Mouse (Mus musculus) hematopoietic stem cell, adult 5-6 weeks (primary cell): ENCODE results near the gene Megf11. TPM values are rescaled to one million over a fixed set of nuclear protein-coding genes. Genes with fewer than 3 reads are reported as not detected.
"Not testable (repeated sequence)": the region's sequence is repeated elsewhere in the genome, so short reads cannot be mapped to it uniquely, and the experiment has no call there.

Source experiments
- ATAC-seq, 2 experiments: fragments of 125-278 bp in 1 of 2; replicated peaks in 1 of 2; 2 replicates each; pipeline ENCODE4 v1.8.0; 2016 to 2017; ENCODE audit warnings: inconsistent platforms in 2 of 2, mild to moderate bottlenecking in 2 of 2, moderate number of reproducible peaks in 2 of 2, low read depth in 1 of 2, moderate TSS enrichment in 1 of 2; ENCODE audit not compliant: low FRiP score in 2 of 2, poor library complexity in 2 of 2, severe bottlenecking in 2 of 2, insufficient read depth in 1 of 2, low TSS enrichment in 1 of 2
- total RNA-seq: library from RNA; stranded (forward); fragments of 172-1452, 232-1000 nt; gene quantifications from 2 replicates; pipeline ENCODE4 v1.2.3, GENCODE M21; 2017

Megf11 gene
- total RNA-seq, 1 experiment from 2014 or later = not detected

GRCm38 (mm10) chr9:64704073-64704840 is 318.8 kb downstream of the Megf11 start:
- no peak for ATAC-seq

- ATAC-seq = not testable (repeated sequence)
Observed at GRCm38 (mm10) chr9:64710291-64710690, 324.9 kb downstream of the Megf11 start.

GRCm38 (mm10) chr9:64719526-64720163 is 334.2 kb downstream of the Megf11 start:
- no peak for ATAC-seq

- no peak for ATAC-seq
Observed at GRCm38 (mm10) chr9:64726454-64726853, 341.0 kb downstream of the Megf11 start.

- no peak for ATAC-seq
Observed at GRCm38 (mm10) chr9:64731029-64731560, 345.7 kb downstream of the Megf11 start.

GRCm38 (mm10) chr9:64734166-64734565 is 348.7 kb downstream of the Megf11 start:
- ATAC-seq = no peak

- not testable (repeated sequence) for ATAC-seq
Observed at GRCm38 (mm10) chr9:64734992-64735391, 349.6 kb downstream of the Megf11 start.

- ATAC-seq = peak in 1 of 2 experiments; percentile 15; a peak in 1 of 4 replicates
Observed at GRCm38 (mm10) chr9:64736076-64736638, 350.7 kb downstream of the Megf11 start.

- peak; percentile 54 to 56 for ATAC-seq
Observed at GRCm38 (mm10) chr9:64736639-64737405, 351.4 kb downstream of the Megf11 start.

- ATAC-seq = peak; percentile 91 to 95
Observed at GRCm38 (mm10) chr9:64737406-64738201, 352.2 kb downstream of the Megf11 start, which contains the start of gene Rab11a. Rab11a (minus strand) TSS chr9:64737758.

GRCm38 (mm10) chr9:64739001-64739400 is 353.6 kb downstream of the Megf11 start:
- ATAC-seq = no peak

- no peak for ATAC-seq
Observed at GRCm38 (mm10) chr9:64742453-64742852, 357.0 kb downstream of the Megf11 start.

GRCm38 (mm10) chr9:64747735-64748134 is 362.3 kb downstream of the Megf11 start:
- ATAC-seq = no peak

GRCm38 (mm10) chr9:64749314-64749713 is 363.9 kb downstream of the Megf11 start:
- no peak for ATAC-seq

GRCm38 (mm10) chr9:64752575-64752974 is 367.1 kb downstream of the Megf11 start:
- 0 out of 4 replicates have a peak, but pooled peaks of 1 of the 2 experiments have one; percentile 37 for ATAC-seq

- no peak for ATAC-seq
Observed at GRCm38 (mm10) chr9:64758052-64758451, 372.6 kb downstream of the Megf11 start.
